Mouse (Mus musculus) liver, postnatal 0 days (tissue): ENCODE data around the gene Clpsl2. TPM values are rescaled to one million over a fixed set of nuclear protein-coding genes. Genes with fewer than 3 reads are reported as not detected.

Experiments used
- ATAC-seq: fragments of 200-750 bp; cut with Nextera tagmentation; 2 replicates; pipeline ENCODE4 v1.8.0; 2017; ENCODE audit warnings: mild to moderate bottlenecking, moderate library complexity
- DNase-seq: peaks from one replicate; pipeline ENCODE4 v3.0.0-alpha.2; 2016
- H3K27ac ChIP-seq: fragments of 300-500 bp; sonication (generic); 2 replicates; pipeline ENCODE4 v1.5.1; 2014; ENCODE audit warnings: antibody characterized with exemption, moderate library complexity, mild to moderate bottlenecking, low read depth
- H3K27me3 ChIP-seq: fragments of 300-500 bp; sonication (generic); 2 replicates; pipeline ENCODE4 v1.6.1; 2014; ENCODE audit warnings: low read length, control low read depth, mixed read lengths; ENCODE audit not compliant: insufficient read depth
- H3K36me3 ChIP-seq: fragments of 300-500 bp; sonication (generic); replicated peaks from 2 replicates; pipeline ENCODE4 v1.6.1; 2014; ENCODE audit warnings: mild to moderate bottlenecking, control low read depth, low read length, moderate library complexity, mixed read lengths; ENCODE audit not compliant: insufficient read depth
- H3K4me1 ChIP-seq: fragments of 300-500 bp; sonication (generic); 2 replicates; pipeline ENCODE4 v1.6.1; 2014; ENCODE audit warnings: antibody characterized with exemption, mild to moderate bottlenecking, control low read depth; ENCODE audit not compliant: insufficient read depth
- H3K4me2 ChIP-seq: fragments of 300-500 bp; sonication (generic); 2 replicates; pipeline ENCODE4 v1.6.1; 2014; ENCODE audit warnings: low read depth, mild to moderate bottlenecking, low read length, moderate library complexity, mixed read lengths
- H3K4me3 ChIP-seq: fragments of 300-500 bp; sonication (generic); 2 replicates; pipeline ENCODE4 v1.5.1; 2014; ENCODE audit warnings: low read depth, low read length
- H3K9ac ChIP-seq: fragments of 300-500 bp; sonication (generic); replicated peaks from 2 replicates; pipeline ENCODE4 v1.6.1; 2014; ENCODE audit warnings: mild to moderate bottlenecking, moderate library complexity
- H3K9me3 ChIP-seq: fragments of 300-500 bp; sonication (generic); 2 replicates; pipeline ENCODE4 v1.6.1; 2016; ENCODE audit warnings: mild to moderate bottlenecking, control low read depth, low read length, mixed read lengths
- CTCF ChIP-seq: sonication (generic); IDR thresholded peaks from 2 replicates; pipeline ENCODE4 v1.5.1; 2016; ENCODE audit warnings: antibody characterized with exemption, low read depth
- EP300 ChIP-seq: IDR thresholded peaks from 2 replicates; pipeline ENCODE4 v1.6.1; 2016; ENCODE audit warnings: antibody characterized with exemption, low read depth, mild to moderate bottlenecking
- WGBS: fragments of 180-500 bp; shearing (Covaris S2); extraction: QIAGEN DNeasy Blood & Tissue Kit; methylation state at CpG from one replicate; pipeline ENCODE4 v1.1.7; 2014; ENCODE audit not compliant: insufficient replicate concordance; 5-methylcytosine and 5-hydroxymethylcytosine counted together
- polyA plus RNA-seq: library from polyadenylated mRNA; unstranded; fragments of >200 nt; fragmentation: Nextera tagmentation; extraction: Ambion mirVana; gene quantifications from 2 replicates; pipeline ENCODE4 v1.2.1, GENCODE M21; 2015

Clpsl2 gene
- polyA plus RNA-seq, 1 experiment from 2014 or later: not detected

DNA sequence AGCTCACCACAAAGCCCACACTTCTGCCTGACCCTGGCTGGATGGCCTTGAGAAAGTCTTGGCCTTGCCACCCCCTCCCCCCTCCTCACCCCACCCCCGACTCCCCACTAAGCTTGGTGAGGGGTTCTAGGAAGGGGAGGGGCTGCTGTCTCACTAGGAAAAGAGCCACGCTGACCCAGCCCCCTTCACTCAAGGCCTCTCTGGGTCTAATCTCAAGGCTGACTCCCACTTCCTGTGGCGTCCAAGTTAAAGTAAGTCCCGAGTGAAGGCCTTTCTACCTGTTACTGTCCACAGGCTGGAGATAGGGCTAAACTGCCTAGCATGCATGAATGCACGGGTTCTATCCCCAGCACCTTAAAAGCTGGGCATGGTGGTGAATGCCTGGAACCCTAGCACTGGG is 41.7 kb upstream of the Clpsl2 start:
- whole genome bisulfite sequencing: 38% methylated on average over 4 of the region's 5 CpGs
- no peaks in the 10 kb centered on the region for H3K36me3 ChIP-seq

DNA sequence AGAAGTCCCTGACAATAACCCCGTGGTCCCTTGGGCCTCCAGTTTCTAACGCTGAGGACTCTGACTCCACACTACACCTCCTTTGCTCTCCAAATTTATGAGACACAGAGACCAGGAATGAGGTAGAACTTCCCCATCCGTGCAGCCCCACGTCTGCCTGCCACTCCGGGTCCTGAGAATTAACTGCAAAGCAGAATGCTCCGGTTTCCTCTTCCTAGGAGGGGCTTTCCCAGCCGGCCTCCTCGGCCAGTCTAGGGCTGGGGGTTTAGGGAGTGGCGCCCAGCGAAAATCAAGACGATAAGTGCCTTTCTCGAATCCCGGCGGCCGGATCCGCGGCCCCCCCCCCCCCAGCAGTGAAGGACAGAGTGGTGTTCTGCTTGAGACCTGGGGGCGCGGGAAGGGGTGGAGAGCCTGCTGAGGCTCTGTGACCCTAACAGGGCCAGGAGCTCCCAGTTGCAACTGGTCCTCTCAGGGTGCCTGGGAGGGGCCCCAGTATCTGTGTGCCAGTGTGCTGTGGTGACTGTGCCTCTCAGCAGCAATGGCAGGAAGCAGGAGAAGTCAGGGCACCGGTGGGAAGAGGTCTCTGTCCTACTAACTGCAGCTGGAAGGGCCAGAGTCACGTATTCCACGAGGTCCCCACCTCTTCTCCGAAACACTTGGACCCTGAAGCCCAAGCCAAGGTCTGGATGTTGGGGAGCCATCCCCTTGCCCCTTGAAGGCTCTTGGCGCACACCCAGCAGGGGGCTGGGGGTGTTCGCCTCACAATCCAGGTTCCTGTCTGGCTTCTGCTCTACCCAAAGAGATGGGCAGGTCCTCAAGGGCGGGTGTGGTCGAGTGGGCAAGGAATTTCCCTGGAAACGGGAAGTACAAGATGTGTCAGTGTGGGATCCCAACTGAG is 38.5 kb upstream of the Clpsl2 start:
- WGBS: 17% methylated on average over 20 of the region's 28 CpGs
- Histone ChIP-seq H3K27ac (peak overlapping the region; percentile 64), H3K4me3 (0 out of 2 replicates have a peak overlapping the region, but pooled peaks have one; percentile 10), H3K36me3 (no peaks in the 10 kb centered on the region), H3K4me2 (peak overlapping the region; percentile 55), H3K27me3 (no peaks in the 10 kb centered on the region), H3K9ac (peak overlapping the region; percentile 53), H3K4me1 (peaks cover 45% of the 10 kb centered on the region), H3K9me3 (no peaks in the 10 kb centered on the region)
- no peak for ATAC-seq
- TF ChIP-seq EP300 (no peak), CTCF (no peak)
- DNase-seq: no peak

More for the DNA sequence above, 41.7 kb upstream of the Clpsl2 start:
- H3K9ac ChIP-seq: no peak overlapping the region
- peaks cover 16% of the 10 kb centered on the region for H3K4me1 ChIP-seq
- TF ChIP-seq CTCF: no peak
- no peak for TF ChIP-seq EP300
- no peak for ATAC-seq
- H3K9me3 ChIP-seq: no peaks in the 10 kb centered on the region
- no peaks in the 10 kb centered on the region for H3K27me3 ChIP-seq
- H3K4me3 ChIP-seq: no peak overlapping the region
- no peak overlapping the region for H3K4me2 ChIP-seq
- H3K27ac ChIP-seq: 0 out of 2 replicates have a peak overlapping the region, but pooled peaks have one; percentile 32
- no peak for DNase-seq

GRCm38 (mm10) chr17:28511616-28512541 is 37.3 kb upstream of the Clpsl2 start:
- Histone ChIP-seq H3K9me3 (no peaks in the 10 kb centered on the region), H3K27me3 (no peaks in the 10 kb centered on the region), H3K27ac (peak overlapping the region; percentile 98), H3K36me3 (no peaks in the 10 kb centered on the region), H3K9ac (peak overlapping the region; percentile 28), H3K4me1 (peaks cover 56% of the 10 kb centered on the region), H3K4me3 (no peak overlapping the region), H3K4me2 (no peak overlapping the region; the same call in 1 of the 2 replicates)
- ATAC-seq (no peak), DNase-seq (no peak)
- WGBS: 32% methylated on average over 9 of the region's 9 CpGs
- TF ChIP-seq CTCF (no peak), EP300 (no peak)

GRCm38 (mm10) chr17:28512696-28513095 is 36.5 kb upstream of the Clpsl2 start:
- Histone ChIP-seq H3K27ac (peak overlapping the region; percentile 98), H3K27me3 (no peaks in the 10 kb centered on the region), H3K4me2 (no peak overlapping the region; the same call in 1 of the 2 replicates), H3K4me1 (peaks cover 64% of the 10 kb centered on the region), H3K36me3 (no peaks in the 10 kb centered on the region), H3K4me3 (no peak overlapping the region), H3K9me3 (no peaks in the 10 kb centered on the region), H3K9ac (peak overlapping the region; percentile 28)
- TF ChIP-seq EP300 (peak; percentile 60), CTCF (no peak)
- DNase-seq (peak; percentile 68), ATAC-seq (peak; percentile 72)
- WGBS: 34% methylated on average over 6 of the region's 6 CpGs

DNA sequence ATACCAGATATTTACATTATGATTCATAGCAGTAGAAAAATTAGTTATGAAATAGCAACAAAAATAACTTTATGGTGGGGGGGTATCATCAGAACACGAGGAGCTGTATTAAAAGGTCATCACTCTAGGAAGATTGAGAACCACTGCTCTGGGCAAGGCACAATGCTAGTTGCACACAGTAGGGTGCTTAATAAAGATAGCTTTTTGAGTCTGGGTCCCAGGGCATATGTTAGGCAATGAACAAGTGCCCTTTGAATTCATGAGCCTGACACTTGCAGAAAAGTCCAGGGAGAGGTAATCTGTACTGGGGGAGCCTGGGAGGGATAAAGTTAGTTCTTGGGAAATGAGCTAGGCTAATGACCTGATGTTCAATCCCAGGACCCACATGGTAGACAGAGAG is 35.9 kb upstream of the Clpsl2 start:
- Histone ChIP-seq H3K27ac (peak overlapping the region; percentile 98), H3K9me3 (no peaks in the 10 kb centered on the region), H3K4me3 (no peak overlapping the region), H3K9ac (no peak overlapping the region), H3K36me3 (no peaks in the 10 kb centered on the region), H3K4me2 (no peak overlapping the region), H3K27me3 (no peaks in the 10 kb centered on the region), H3K4me1 (peaks cover 69% of the 10 kb centered on the region)
- no peak for TF ChIP-seq CTCF
- TF ChIP-seq EP300: no peak
- WGBS: 71% methylated on average over 1 of the region's 1 CpGs
- DNase-seq (no peak), ATAC-seq (peak; percentile 1; the same call in 1 of the 2 replicates)

DNA sequence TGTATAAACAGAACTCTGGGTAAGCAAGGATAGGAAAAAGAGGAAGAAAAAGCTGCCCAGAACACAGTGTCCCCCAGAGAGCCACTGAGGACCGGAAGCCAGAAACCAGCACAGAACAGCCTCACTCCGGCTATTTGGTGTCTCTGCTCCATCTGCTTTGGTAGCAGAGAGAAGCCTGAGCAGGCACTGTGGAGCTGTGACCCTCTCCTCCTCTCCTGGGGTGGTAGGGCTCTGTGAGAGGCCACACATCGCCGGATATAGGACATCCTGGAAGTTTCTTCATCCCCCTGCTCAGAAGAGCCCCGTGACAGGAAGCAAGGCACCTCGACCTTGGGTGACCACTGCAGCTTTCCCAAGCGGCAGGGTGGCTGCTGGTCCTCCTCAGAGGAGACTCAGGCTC is 35.4 kb upstream of the Clpsl2 start:
- DNase-seq (peak; percentile 53), ATAC-seq (peak; percentile 6)
- Histone ChIP-seq H3K9me3 (no peaks in the 10 kb centered on the region), H3K4me1 (peaks cover 73% of the 10 kb centered on the region), H3K27ac (peak overlapping the region; percentile 98), H3K4me3 (no peak overlapping the region), H3K4me2 (peak overlapping the region; percentile 29), H3K9ac (peak overlapping the region; percentile 41; the same call in 1 of the 2 replicates), H3K27me3 (no peaks in the 10 kb centered on the region), H3K36me3 (no peaks in the 10 kb centered on the region)
- peak; percentile 81 for TF ChIP-seq EP300
- no peak for TF ChIP-seq CTCF
- 26% methylated on average over 7 of the region's 7 CpGs for WGBS
